Mouse (Mus musculus) retina, postnatal 7 days (tissue): Measurements from ENCODE around the gene Zfp358.
A peak's percentile ranks its signal among the peaks of the same experiment; 100 is the strongest.

Experiments used
- DNase-seq: peaks from one replicate; pipeline ENCODE4 v3.0.0-alpha.2; 2012; ENCODE audit warnings: low read depth, low spot score

Gene Zfp358

DNA sequence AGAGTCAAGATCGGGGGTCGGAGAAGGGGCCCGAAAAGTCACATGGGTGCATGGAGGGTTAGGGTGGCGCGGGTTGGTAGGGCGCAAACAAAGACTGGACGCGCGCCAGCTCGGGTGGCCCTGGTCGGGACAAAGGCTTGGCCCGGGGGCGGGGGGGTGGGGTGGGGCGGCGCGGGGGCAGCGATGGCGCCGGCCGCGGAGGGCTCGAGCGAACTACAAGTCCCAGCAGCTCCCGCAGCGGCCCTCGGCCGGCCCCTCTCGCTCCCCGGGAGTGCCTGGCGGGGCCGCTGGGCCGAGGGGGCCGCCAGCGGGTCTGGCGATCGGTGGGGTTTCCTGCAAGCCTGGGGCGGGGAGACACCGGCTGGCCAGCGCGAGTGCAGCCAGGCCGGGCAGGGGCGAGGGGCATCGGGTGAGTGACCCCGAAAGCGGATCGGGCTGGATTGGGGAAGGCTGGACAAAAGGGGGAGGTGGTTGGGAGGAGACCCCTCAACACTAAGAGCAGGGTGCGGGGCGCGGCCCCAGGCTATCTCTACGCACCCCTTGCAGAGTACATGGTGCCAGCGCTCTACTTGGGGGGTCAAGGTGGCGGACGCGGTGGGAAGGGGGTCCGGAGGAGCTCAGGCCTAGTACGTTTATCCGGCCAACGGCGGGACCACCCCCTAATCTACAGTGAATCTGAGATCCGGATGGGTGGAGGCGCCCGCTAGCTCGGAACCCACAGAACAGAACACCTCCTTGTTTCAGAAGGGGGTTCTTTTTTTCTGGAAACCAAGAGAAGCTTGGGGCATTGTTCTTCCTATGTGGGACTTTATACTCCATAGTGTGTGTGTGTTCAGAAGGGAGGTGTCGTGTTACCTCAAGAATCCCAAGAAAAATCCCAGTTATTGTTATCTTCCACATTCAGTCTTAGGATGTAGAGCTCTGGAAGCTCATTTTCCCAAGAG lies at the start of gene Zfp358:
Gene Zfp358, plus strand, starts transcription at position 238 of the 944 bp plus-strand sequence.
- DNase-seq: peak; percentile 62

DNA sequence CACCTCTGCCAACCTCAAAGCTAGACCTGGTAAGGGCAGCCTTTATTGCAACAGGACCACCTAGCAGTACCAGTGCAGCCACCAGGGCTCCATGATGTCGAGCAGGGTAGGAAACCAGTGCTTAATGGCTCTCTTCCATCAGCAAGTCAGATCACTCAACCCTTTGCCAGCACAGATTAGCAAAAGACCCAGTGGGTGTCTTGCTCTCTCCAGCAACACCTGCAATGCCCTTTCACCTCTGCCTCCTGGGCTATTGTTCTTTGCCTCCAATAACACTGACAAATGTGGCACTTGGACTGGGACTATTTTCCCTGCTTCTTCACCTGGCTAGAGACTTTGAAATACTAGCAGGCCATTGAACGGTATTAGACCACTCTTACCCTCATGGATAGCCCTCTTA lies 43.7 kb upstream of the Zfp358 start:
- no peak for DNase-seq

DNA sequence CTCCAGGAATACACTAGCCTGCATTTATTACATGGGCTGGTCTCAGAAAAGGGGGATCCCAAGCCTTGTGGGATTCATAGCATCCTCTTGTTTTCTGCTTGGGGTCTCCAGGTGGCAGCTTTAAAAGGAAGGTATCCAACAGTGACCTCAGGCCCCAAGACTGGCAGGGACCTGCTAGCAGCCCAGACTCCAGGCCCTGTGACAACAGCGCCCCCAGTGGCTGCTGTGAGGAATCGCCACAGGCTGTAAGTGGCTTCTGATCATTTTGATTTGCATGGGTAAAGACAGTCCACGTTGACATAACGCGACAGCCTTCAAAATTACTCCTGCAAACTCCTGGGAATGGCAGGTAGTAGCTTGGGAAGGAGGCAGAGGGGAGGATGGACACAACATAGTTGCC lies 42.3 kb upstream of the Zfp358 start:
- peak; percentile 50 for DNase-seq

DNA sequence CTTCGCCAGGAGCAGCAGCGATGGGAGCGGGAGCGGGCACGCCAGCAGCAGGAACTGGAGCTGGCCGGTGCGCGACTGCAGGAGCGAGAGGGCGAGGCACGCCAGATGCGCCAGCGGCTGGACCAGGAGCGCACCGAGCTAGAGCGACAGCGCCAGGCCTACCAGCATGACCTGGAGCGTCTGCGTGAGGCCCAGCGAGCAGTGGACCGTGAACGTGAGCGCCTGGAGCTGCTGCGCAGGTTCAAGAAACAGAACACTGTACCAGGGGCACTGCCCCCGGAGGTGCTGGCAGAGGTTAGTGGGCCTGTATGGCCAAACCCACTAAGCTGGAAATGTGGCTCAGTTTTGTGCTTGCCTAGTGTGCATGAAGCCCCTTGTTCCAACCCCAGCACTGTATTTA lies 40.9 kb upstream of the Zfp358 start:
- no peak for DNase-seq

DNA sequence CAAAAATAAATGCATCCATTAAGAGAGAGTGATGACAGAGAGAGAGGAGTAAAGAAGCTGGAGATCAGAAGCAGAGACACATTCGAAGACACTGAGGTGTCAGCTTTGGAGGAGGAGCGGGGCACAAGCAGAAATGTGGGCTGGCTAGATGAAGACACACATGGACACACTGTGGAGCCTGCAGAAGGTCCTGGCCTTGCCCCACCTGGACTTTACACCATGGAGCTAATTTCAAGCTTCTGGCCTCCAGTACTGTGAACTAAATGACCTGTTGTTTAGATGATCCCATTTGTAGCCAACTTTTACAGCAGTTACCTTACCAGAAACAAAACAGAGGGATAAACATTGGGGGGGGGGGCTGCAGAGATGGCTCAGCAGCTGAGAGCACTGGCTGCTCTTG lies 29.7 kb upstream of the Zfp358 start:
- DNase-seq: no peak

DNA sequence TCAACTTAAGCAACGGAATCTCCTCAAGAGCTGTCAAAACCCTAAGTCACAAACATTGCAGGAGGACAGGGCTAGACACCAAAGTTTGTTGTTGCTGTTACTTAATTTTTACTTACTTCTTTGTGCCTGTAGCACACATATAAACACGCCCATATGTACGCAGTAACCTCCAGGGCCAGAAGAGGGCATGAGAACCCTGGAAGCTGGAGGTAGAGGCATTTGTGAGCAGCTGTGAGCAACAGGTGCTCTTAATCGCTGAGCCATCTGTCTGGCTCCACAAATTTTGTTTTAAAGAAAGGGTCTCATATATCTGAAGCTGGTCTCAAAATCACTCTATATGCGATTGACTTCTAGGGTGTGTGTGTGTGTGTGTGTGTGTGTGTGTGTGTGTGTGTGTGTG lies 28.6 kb upstream of the Zfp358 start:
- peak; percentile 38 for DNase-seq

DNA sequence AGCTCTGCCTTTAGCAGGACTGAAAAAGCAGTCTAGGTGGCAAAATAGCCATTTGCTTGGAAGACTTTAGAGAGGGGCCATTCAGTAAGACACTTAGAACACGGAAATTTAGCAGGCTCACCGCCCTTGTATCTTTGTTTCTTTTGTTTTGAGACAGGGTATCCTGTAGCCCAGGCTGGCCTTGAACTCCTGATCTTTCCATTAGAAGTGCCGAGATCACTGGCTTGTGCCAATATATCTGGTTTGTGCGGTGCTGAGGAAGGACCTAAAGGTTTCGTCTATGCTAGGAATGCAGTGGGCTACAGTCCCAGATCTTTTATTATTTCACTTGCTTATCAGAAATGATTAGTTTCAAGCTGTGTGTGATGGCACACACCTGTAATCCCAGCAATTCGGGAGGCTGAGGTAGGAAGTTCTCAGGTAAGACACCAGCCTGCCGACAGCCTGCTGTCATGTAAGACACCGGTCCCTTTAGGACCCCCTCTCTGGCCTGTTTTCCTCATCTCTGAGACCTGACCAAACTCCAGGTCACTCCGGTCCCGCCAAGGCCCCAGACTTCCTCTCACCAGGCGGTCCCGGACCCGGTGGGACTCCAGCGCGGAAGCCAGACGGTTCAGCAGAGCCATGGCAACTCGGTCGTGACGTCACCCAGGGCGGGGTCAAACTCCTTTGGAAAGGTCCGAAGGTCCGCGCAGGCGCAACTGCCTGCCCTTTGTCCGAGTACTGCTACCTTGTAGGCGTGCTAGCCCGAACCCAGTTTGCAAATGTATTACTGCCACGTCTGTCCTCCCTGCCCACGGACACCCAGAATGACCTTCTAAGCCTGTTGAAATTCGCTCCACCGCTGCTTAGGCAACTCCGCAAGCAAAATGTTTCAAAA lies 25.7 kb upstream of the Zfp358 start, which contains the start of gene Pex11g:
Gene Pex11g, minus strand, starts transcription at position 675 of the 880 bp plus-strand sequence.
- DNase-seq: peak; percentile 91

DNA sequence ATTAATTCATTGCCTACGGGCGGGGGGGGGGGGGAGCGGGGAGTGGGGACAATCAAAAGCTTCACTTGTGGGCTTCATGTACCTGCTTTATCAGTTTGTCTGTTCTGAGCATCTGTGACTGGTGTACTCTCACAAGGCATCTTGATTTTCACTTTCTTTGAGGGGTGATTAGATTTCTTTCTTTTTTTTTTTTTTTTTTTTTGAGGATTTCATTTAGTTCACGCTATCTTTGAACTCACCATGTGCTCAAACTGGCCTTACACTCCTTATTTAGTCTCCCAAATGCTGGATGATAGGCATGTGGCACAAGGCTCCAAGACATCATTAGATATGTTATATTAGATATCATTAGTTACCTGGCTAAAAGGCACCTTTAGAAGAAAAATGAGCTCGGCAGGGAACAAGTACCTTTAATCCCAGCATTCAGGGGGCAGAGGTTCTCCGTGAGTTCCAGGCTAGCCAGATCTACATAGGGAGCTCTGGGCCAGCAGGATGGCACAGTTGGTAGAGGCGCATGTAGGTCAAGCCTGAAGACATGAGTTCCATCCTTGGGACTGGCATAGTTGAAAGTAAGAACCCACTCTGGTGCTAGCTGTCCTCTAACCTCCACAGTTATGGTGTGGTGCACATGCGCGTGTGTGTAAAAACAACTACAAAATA lies 24.9 kb upstream of the Zfp358 start:
- no peak for DNase-seq

DNA sequence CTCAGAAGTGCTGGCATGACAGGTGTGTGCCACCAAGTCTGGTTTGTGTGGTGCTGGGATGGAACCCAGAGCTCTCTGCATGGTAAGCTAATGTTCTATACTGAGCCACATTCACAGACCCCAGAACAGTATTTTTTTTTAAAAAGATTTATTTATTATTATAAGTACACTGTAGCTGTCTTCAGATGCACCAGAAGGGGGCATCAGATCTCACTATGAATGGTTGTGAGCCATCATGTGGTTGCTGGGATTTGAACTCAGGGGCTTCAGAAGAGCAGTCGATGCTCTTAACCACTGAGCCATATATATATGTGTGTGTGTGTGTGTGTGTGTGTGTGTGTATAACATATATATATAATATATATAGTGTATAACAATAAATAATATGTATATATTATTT lies 24.1 kb upstream of the Zfp358 start:
- no peak for DNase-seq

DNA sequence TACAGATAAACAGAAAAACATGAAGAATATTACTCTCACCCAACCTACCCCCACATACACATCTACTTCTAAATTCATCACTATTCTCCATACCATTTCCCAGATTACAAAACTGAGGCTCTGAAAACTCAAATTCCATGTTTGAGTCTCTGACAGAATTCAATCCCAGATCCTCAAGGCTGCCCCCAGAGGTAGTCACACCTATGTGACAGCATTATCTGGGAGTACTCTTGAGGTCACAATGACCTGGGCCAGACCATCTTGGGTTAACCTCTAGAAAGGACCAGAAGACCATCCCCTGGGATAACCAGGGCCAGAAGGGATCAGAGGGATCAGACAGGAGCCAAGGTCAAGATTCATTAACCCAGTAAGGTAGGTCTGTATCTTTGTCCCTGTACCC lies 22.4 kb upstream of the Zfp358 start, which contains the start of gene Tex45:
Gene Tex45, plus strand, starts transcription at position 301 of the 400 bp plus-strand sequence.
- DNase-seq: no peak

DNA sequence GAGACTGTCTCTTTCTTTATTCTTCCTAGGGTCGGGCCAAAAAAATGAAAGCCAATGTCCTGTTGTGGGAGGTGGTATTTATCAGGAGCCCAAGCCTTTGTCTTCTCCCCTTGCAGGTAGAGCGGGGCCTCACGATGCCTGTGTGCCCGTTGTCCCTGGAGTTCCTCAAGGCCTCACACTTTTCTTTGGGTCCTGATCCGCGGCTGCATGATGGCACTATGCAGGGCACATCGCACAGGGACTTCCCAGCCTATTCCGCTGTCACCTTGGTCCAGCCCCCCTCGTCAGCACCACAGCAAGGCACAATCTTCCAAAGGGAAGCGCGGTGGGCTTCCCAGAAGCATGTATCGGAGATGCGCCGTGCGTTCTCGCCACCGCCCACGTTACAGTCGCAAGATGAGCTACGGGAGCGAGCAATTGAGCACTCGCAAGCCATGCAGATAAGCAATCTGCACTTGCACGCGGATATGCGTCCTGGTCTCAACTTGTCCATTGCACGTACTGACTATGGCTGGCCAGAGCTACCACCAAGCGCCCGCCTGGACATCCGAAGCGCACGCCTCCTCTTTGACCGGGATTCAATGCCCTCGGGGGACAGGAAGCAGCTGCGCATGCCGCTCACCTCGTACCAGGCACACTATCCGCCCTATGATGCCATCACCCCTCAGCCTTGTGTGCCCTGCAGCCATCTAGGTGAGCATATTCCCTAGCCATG lies 17.1 kb upstream of the Zfp358 start:
- no peak for DNase-seq

DNA sequence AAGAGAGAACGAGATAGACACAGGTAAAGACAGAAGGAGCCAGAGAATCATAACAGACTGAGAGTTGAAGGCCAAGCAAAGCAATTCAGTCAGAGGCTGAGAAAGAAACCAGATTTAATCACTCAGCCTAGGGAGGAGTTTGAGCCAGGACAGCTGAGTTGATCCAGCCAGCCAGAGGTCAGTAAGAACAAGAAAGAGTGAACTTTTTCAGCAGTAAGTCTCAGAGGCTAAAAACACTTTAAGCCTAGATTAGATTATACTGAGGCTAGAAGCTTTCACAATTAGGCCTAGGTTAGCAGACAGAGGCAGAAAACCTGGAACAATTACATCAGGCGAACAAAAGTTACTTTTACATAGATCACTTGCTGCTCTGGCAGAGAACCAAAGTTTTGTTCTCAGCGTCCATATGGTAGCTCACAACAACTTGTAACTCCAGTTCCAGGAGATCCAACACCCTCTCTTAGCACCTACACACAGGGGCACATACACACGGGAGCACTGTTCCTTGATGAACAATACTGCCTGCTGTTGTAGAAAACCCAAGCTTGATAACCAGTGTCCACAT lies 12.6 kb upstream of the Zfp358 start:
- DNase-seq: no peak

DNA sequence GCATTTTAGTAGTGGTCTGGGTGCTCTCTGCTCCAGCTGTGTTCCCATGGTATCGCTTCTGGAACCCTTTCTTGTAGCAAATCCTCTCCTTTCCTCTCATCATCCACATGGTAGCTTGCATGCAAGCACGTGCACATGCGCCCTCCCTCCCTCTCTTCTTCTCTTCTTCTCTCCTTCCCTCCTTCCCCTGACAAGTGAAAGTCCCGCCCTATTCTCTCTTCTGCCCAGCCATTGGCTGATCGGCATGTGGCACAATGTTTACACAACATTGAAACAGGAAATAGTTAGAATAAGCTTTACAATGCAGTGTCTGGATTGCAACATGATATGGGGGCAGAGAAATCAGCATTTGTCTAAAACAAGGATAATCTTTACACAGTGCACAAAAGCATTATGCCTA lies 11.3 kb upstream of the Zfp358 start:
- no peak for DNase-seq

DNA sequence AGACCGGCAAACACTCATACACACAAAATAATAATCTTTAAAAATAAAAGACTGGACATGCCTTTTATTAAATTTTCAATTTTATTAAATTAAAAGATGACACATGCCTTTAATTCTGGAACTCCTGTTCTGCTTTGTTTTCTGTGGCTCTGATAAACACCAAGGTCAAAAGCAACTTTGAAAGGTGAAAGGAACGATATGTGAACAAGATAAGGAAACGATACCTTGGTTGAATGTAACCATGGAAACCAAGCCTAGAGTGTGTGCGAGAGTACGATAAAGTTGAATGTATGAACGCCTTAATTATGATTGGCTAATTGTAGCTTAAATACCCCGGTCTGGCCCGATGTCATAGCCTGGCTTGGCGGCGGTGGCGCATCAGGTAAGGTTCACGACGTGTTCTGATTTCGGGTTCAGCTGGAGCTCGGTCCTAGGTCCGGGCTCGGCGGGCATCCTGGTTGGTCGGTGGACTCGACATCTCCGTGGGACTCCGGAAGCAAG lies 10.6 kb upstream of the Zfp358 start:
- no peak for DNase-seq

DNA sequence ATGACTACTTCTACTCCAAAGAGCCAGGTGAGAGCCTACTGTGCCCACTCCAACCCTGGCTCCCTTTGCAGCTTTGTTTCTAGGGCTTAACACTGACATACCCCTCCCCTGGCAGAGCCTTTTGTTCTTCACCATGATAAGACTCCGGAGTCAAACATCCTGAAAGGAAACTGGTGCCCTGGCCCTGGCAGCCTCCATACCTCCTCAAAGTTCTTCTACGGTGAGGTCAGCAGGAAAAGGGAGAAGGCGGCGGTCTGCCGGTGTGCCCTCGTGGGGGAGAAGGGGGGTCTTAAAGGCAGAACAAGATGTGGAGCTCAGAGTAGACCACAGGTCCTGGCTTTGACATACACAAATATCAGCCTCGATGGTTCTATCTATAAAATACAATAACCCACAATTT lies 9.4 kb upstream of the Zfp358 start:
- no peak for DNase-seq

DNA sequence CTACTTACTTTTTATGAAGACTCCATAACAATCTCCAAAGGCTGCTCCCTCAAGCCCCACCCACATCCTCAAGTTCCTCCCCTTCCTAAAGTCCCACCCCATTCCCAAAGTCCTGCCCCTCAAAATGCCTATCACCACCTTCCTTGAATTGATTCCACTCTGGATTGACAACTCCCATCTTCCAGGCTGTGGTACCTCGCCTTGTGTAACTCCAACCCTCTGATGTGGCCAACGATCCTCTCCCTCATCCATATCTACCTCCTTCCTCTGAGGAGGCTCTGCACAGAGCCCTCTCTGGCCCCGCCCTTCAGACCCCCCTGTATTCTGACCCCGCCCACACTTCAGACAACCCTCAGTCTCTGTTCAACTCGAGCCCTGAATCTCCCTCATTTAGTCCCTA lies 7.7 kb upstream of the Zfp358 start:
- no peak for DNase-seq

DNA sequence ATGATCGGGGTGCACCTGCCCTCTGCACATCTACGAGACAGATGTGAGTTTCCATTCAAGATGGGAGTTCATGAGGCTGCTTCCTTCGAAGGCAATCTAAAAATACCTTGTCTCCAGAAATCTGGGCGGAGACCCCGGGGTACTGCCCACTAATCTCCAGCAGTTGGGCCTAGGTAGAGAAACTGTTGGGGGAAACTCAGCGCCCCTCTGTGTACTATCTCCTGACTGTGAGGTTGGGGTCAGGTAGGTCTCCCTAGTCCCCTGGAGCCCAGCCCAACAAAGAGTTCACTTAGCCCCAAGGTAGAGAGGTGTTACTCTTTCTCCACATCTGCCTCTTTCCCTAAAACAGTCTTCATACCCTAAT lies 889 bp downstream of the Zfp358 start:
- DNase-seq: no peak

DNA sequence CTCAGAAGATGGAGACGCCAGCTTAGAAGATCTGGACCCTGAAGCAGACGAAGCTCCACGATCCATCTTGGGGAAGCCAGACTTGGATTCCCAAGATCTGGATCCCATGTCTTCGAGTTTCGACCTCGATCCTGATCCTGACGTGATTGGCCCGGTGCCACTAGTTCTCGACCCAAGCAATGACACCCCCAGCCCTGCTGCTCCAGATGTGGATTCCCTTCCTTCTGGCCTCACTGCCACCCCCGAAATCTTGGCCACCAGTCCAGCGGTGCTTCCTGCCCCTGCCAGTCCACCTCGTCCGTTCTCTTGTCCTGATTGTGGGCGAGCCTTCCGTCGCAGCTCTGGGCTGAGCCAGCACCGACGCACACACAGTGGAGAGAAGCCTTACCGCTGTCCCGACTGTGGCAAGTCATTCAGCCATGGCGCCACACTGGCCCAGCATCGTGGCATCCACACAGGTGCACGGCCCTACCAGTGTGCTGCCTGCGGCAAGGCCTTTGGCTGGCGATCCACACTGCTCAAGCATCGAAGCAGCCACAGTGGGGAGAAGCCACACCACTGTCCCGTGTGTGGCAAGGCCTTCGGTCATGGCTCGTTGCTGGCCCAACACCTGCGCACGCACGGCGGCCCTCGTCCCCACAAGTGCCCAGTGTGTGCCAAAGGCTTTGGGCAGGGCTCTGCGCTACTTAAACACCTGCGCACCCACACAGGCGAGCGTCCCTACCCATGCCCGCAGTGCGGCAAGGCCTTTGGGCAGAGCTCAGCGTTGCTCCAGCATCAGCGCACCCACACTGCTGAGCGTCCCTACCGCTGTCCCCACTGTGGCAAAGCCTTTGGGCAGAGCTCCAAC lies 2.9 kb downstream of the Zfp358 start:
- DNase-seq: no peak

DNA sequence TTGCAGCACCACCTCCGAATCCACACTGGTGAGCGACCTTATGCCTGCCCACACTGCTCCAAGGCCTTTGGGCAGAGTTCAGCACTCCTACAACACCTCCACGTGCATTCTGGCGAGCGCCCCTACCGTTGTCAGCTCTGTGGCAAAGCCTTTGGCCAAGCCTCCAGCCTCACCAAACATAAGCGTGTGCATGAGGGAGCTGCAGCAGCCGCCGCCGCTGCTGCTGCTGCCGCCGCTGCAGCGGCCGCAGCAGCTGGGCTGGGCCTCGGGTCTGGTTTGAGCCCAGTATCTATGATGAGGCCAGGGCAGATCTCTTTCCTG lies 3.5 kb downstream of the Zfp358 start:
- no peak for DNase-seq

DNA sequence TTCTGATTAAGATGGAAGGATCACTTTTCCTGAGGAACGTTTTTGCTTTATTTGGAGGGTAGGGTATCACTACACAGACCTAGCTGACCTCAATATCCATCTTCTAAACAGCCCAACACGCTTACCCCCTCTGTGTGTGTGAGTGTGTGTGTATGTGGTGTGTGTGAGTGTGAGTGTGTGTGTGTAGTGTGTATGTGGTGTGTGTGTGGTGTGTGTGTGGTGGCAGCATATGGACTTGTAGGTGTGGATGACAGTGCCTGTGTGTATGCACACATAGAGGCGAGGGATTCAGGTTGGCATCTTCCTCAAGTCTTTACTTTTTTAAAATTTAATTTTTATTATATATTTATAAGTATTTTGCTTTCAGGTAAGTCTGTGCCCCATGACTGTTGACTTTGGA lies 5.6 kb downstream of the Zfp358 start:
- DNase-seq: no peak
